Mouse (Mus musculus): ENCODE data around the gene Col11a1. TPM values are rescaled to one million over a fixed set of nuclear protein-coding genes. Genes with fewer than 3 reads are reported as not detected.

The Col11a1 gene
- polyA plus RNA-seq (2012; rRNA removed), result 0.05 and 0.06 TPM in 2 replicates

GRCm38 (mm10) chr3:114029971-114030635 lies at the start of gene Col11a1:
TSS of gene Col11a1 (plus strand) at chr3:114030540.

Measured in stomach, adult 2 months (tissue).